ENCODE assay signal across 8 mouse cellular contexts in genomic region chr4:129781881-129782675, GRCm38 (mm10). TPM values are rescaled to one million over a fixed set of nuclear protein-coding genes. Genes with fewer than 3 reads are reported as not detected.
DNase-seq lines count a peak whose midpoint lies in the region; ATAC-seq lines count a peak whose summit lies in the region.

No protein-coding gene starts in this region.

- peaks cover 7 to 17% of the 10 kb centered on the region in 2 experiments for H3K4me1 ChIP-seq in heart, embryonic 14.5 days (ENCODE audit: control insufficient read depth in 2 of 2, insufficient read depth in 2 of 2, low read length in 2 of 2)

- H3K27me3 ChIP-seq in heart, embryonic 14.5 days (ENCODE audit: control insufficient read depth, insufficient read depth, low read length): no peaks in the 10 kb centered on the region

- no peak overlapping the region for H3K4me2 ChIP-seq in heart, embryonic 14.5 days (ENCODE audit: low read length)

- no peaks in the 10 kb centered on the region for H3K36me3 ChIP-seq in heart, embryonic 14.5 days (ENCODE audit: control insufficient read depth, insufficient read depth, low read length)

- H3K9me3 ChIP-seq in heart, embryonic 14.5 days (ENCODE audit: control insufficient read depth, low read length): no peaks in the 10 kb centered on the region

- H3K4me3 ChIP-seq in heart, embryonic 14.5 days (ENCODE audit: control insufficient read depth in 1 of 2, insufficient read depth in 1 of 2, low read depth in 1 of 2, low read length in 2 of 2): no peak overlapping the region

- peak; percentile 52; the same call in 1 of the 2 replicates for ATAC-seq in heart, embryonic 14.5 days (ENCODE audit: insufficient number of reproducible peaks, insufficient read depth, low FRiP score, low read depth)
- peak; percentile 89 for ATAC-seq in megakaryocyte progenitor cell, adult 5-6 weeks (replicated peaks; ENCODE audit: poor library complexity)

- peak; percentile 53 to 70 for DNase-seq in adrenal gland, adult (ENCODE audit: inconsistent age in 2 of 2, low spot score in 1 of 2)
- DNase-seq in adrenal gland, postnatal 4 days (ENCODE audit: low spot score in 2 of 2): no peak
- DNase-seq in testis, postnatal 10 days (ENCODE audit: low spot score): peak; percentile 71
- no peak for DNase-seq in testis, postnatal 14 days (ENCODE audit: low spot score)
- DNase-seq in kidney, postnatal 14 days: peak; percentile 70
- DNase-seq in thymus, postnatal 4 days: no peak

- H3K9ac ChIP-seq in heart, embryonic 14.5 days (ENCODE audit: low read length): no peak overlapping the region

- WGBS in heart, embryonic 14.5 days: 16% methylated on average over 4 of the region's 4 CpGs

- peak overlapping the region; percentile 6 to 61 for H3K27ac ChIP-seq in heart, embryonic 14.5 days (replicated peaks in 1 of 2; ENCODE audit: control insufficient read depth in 1 of 2, insufficient read depth in 1 of 2, low read depth in 2 of 2, low read length in 2 of 2)

RNA-seq across cellular contexts. Expression of gene Ptp4a2, which starts 28.9 kb away (rescaled TPM):
- 100 to 1,000 TPM; 282 to 309 TPM for total RNA-seq in adrenal gland, postnatal 4 days (2021)
- polyA plus RNA-seq in heart, embryonic 14.5 days (2014; fragmentation: Nextera tagmentation; extraction: Ambion mirVana): 350 and 362 TPM in 2 replicates
- 310 and 335 TPM in 2 replicates for total RNA-seq in megakaryocyte progenitor cell, adult 5-6 weeks (2015)
- 303 and 393 TPM in 2 replicates for total RNA-seq in megakaryocyte progenitor cell, adult 5-6 weeks (2017)

RNA-seq across cellular contexts. Expression of gene Khdrbs1, which starts 40.0 kb away (rescaled TPM):
- 100 to 1,000 TPM; 122 to 138 TPM for total RNA-seq in adrenal gland, postnatal 4 days (2021)
- polyA plus RNA-seq in heart, embryonic 14.5 days (2014; fragmentation: Nextera tagmentation; extraction: Ambion mirVana): 69.6 and 74.0 TPM in 2 replicates
- total RNA-seq in megakaryocyte progenitor cell, adult 5-6 weeks (2015): 104 and 118 TPM in 2 replicates
- total RNA-seq in megakaryocyte progenitor cell, adult 5-6 weeks (2017): 87.7 and 97.3 TPM in 2 replicates

Comparison
In these comparisons a context has a peak if more than half of its experiments do, and no peak if none do; other contexts are left out.
1. DNase-seq: peak in adrenal gland, adult (2 of 2), testis, postnatal 10 days (single experiment) and kidney, postnatal 14 days (single experiment); none in adrenal gland, postnatal 4 days (0 of 2), testis, postnatal 14 days (single experiment) and thymus, postnatal 4 days (single experiment).